Mouse (Mus musculus) gastrocnemius, postnatal 25 days (tissue): ENCODE data around the gene Cacnb4. TPM values are rescaled to one million over a fixed set of nuclear protein-coding genes. Genes with fewer than 3 reads are reported as not detected.

Experiments
- DNase-seq: peaks from one replicate; pipeline ENCODE4 v3.0.0; 2022
- total RNA-seq, 2 experiments: library from RNA; stranded (reverse); gene quantifications; 1 replicate in 1 of 2; 2 replicates in 1 of 2; pipeline ENCODE4 v1.2.3; 2021

Gene Cacnb4
- total RNA-seq, 2 experiments from 2014 or later = 0.15 to 0.19 TPM

DNA sequence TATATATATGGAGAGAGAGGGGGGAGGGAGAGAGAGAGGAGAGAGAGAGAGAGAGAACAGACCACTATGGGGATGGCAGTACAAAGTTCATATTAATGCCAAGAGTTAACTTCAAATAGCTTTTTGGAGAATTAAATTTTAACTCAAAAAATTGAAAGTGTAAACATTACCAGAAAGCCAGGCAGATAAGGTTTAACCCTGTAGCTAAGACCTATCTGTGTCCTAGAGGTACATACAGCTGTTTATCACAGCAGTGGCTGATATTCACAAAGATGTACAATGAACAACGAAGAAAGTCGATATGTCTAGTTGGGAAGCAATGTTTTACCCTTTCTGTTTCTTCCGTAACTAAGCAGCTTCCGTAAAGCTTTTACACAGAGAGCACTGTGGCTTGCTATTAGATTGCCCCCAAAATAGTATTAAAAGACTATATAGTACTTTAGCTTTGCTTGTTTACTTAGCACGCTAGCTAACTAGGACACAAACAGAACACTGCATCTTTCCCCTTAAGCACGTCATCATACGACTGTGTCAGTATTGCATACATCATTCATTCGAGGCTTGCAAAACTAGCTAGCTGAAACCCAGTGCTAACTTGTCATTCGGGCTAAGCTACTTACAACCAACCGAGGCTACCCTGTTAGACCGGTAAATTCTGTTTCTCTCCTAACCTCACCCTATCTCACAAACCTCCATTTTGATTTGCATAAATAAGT is 72.5 kb downstream of the Cacnb4 start:
- no peak for DNase-seq

- no peak for DNase-seq
These were observed 73.2 kb downstream of the Cacnb4 start for GRCm38 (mm10) chr2:52603421-52603820.

DNA sequence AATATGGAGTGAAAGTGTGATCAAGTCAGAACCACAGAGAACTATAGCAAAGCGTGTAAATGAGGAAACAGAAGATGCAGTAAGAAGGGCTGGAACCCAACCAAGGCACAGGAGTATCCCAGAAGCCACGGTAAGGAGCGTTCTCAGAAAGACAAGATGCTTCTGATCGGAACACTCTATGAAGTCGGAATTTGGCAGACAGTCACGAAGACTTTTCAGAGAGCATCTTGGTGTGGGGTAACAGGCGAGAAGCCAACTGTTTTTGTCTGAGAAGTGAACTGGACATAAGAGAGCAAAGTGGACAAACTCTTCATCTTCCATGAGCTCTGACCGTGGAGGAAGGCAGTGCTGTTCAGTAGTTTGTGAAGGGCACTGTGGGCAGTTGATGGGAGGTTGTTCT is 73.7 kb downstream of the Cacnb4 start:
- no peak for DNase-seq

DNA sequence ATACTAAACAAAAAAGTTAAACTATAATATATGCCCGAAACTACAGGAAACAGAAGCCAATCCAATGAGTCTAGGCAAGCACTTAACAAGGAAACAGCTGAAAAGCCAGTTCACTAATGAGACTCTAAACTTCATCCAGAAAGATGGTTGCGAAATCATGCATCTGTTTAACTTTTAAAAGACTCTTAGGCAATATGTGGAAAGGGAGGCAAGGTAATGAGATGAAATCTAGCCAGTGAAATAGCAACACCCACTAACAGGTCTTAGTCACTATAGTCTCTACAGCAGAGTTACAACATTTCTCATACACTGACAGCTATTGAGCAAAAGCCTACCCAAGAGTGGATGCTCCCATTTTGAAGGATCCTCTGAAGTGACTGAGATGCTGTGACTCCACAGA is 74.4 kb downstream of the Cacnb4 start:
- no peak for DNase-seq

- DNase-seq = no peak
These were observed 79.1 kb downstream of the Cacnb4 start for GRCm38 (mm10) chr2:52597511-52597910.

- DNase-seq = no peak
These were observed 82.8 kb downstream of the Cacnb4 start for GRCm38 (mm10) chr2:52593814-52594213.

DNA sequence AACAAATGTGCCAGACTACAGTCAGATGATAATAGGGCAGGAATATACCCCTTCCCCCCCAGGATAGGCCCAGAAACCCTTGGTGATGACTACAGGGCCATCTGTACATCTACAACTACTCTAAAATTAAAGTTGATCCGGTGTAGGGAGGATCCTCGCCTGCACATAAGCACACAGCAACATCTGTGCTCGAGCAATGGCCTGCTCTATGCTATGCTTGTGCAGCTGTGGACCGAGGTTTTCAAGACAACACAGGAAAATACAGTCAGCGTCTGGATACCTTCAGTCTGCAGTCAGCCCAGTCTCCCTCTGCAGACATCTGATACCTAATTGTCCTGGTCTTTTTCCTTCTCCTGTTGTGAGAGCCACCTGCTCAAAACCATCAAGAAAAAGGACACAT is 83.4 kb downstream of the Cacnb4 start:
- DNase-seq = no peak

DNA sequence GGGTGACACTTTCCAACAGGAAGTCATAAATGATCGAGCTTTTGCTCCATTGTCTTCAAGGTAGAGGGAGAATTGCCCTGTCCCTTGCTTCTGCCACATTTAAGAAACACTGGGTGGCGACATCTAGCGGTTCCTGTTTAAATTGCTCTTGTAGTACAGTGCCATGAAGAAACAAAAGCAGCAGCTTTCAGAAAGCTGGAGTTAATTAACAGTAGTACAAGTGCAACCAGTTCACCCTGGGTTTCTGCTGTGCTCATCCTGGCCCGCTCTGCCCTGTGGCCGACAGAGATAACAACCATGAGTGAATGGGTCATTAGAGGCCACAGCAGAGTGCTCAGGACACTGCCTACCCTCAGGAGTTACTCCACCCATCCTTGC is 85.7 kb downstream of the Cacnb4 start:
- peak; percentile 73 for DNase-seq

GRCm38 (mm10) chr2:52590340-52590969 is 86.2 kb downstream of the Cacnb4 start:
- no peak for DNase-seq

GRCm38 (mm10) chr2:52589514-52589913 is 87.1 kb downstream of the Cacnb4 start:
- DNase-seq = no peak

DNA sequence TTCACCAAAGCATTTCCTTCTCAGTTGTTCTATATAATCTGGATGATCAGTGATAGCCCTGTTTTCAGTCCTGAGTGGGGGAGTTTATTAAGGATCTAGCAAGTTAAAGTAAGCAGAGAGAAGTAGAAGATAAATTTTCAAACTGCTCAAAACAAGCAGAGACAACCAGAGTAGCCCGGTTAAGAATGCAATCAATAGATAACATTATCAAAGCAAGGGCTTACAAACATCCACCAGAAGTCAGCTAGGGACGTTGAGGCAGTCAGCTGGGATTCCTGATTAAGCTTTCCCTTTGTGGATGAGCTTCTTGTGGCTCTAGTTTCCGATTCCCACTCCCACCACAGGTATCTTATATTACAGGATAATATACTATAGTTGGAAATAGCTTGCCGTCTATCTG is 91.2 kb downstream of the Cacnb4 start:
- DNase-seq = no peak

GRCm38 (mm10) chr2:52581132-52581781 is 95.4 kb downstream of the Cacnb4 start:
- no peak for DNase-seq

GRCm38 (mm10) chr2:52580697-52581096 is 95.9 kb downstream of the Cacnb4 start:
- peak; percentile 71 for DNase-seq

DNA sequence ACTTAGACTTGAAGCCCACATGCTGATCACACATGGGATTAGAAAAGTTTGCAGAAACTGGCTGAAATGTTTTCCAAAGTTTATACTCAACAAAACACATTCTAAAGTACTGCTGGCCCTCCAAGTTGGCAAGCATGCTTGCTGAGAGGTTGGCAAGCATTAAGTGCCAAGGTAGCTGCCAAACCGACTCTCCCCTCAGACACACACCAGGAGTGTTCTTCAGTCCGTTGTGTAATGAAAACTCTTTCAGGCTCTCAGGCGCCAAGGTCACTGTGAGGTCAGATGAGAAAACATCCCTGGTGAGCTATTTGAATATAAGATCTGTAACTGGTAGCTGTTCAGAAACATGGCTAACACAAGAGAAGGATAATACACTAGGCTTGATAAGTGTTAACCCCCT is 97.8 kb downstream of the Cacnb4 start:
- DNase-seq = peak; percentile 84

- DNase-seq = no peak
These were observed 98.9 kb downstream of the Cacnb4 start for GRCm38 (mm10) chr2:52577700-52578099.

DNA sequence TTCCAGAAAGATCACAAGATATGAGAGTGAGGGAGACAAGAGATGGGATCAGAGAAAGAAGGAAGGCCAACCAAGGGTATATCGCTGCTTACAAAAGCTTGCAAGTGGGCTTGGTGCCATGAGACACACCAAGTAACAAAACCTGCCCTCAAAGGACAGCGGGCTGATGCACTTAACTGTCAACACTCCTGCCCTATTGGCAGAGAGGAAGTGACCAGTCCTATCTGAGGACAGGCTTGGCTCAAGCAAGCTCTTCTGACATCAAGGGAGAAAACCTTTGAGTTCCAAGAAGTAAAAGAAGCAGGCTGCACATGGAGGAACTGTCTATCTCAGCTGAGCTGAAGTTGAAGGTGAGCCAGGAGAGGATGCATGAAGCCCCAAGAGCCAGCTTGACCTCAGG is 100.1 kb downstream of the Cacnb4 start:
- DNase-seq = peak; percentile 38

DNA sequence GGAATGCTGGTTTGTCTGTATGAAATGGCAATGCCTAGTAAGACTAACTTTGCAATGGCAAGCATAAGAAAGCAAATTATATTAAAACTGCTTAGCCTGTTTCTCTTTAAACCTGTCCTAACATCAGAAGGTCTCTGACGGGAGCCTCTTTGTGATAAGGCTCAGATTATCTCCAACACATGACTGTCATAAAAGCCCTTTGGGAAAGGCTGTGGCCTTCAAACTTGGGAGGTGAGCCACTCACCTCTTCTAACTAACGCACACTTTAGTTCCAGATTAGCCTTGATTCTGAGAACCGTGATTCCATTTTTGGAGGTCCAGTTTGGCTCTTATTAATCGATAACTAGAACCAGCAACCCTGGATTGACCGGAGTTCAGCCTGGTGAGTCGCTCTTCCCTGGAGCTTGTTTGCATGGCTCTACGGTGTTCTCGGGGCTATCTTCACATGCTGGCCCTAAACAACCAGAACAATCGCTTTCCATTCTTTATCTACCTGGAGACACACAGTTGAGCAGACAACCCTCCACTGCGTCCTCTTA is 100.9 kb downstream of the Cacnb4 start:
- no peak for DNase-seq

DNA sequence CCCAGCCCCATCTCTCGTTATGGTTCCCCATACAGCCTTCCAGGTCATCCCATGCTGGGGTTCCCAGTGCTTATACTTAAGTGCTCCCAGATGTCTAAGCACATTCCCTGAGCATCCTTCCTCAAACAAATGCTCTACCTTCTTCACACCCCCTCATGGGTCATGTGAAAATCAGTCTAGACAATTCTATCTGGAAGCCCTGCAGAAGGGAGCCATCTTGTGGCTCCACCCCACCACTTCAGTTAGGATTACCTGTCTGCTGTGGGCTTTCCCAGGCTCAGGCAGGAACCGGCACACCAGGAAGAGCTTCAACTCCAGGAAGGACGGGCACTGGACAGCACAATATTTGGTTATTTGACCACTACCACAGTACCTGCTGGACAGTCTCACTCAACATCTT is 101.7 kb downstream of the Cacnb4 start:
- no peak for DNase-seq

- no peak for DNase-seq
These were observed 104.4 kb downstream of the Cacnb4 start for GRCm38 (mm10) chr2:52572221-52572620.

GRCm38 (mm10) chr2:52571339-52571968 is 105.2 kb downstream of the Cacnb4 start:
- DNase-seq = no peak

DNA sequence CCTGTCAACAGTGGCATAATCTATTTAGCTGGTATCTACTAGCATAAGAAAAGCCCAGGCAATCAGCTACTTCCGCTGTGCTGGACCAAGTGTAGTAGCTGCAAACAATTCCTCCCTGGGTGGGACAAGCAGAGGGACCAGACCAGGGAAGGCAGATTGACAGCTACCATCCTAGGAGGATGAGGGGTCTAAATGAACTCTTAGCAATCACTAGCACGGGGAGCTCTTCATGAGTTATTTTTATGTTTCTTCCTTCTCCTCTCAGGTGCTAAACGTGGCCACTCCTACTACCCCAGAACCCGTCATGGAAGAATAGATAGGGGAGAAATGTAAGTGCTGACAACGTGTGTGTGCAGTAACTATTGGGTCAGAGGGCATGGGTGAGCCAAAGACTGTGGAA is 105.8 kb downstream of the Cacnb4 start:
- no peak for DNase-seq

DNA sequence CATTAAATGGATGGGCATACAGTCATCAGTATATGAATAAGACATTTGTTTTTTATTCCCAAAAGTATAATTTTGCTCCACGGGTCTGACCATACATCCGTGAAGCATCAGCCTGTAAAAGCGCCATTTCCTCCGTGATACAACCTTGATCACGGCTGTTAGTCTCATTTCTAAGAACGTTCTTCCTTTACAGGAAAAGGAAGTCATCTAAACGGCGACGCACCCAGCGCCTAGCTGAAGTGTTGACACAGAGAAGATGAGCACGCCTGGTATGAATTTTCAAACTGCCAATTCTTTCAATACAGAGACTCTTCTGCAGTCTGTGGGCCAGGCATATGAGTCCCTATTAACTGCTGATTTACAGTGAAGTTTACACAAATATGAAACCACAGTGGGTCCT is 106.5 kb downstream of the Cacnb4 start:
- DNase-seq = no peak

- DNase-seq = no peak
These were observed 108.5 kb downstream of the Cacnb4 start for GRCm38 (mm10) chr2:52568131-52568530.
